Mouse (Mus musculus) MEL (cell line): ENCODE results near the gene Cdkn2d.

ENCODE experiments used
- CTCF ChIP-seq, 3 experiments: IDR thresholded peaks in 2 of 3; conservative IDR thresholded peaks in 1 of 3; 2 replicates each; pipeline ENCODE4 v1.5.1; 2011 to 2012; ENCODE audit warnings: low read length in 3 of 3, low read depth in 2 of 3, mild to moderate bottlenecking in 2 of 3, improper control_type of control experiment in 1 of 3, inconsistent platforms in 1 of 3, mixed read lengths in 1 of 3, moderate library complexity in 1 of 3; ENCODE audit not compliant: control insufficient read depth in 1 of 3, insufficient read depth in 1 of 3, poor library complexity in 1 of 3, severe bottlenecking in 1 of 3
- EP300 ChIP-seq, 2 experiments: IDR thresholded peaks; 2 replicates each; pipeline ENCODE4 v1.6.1; 2011; ENCODE audit warnings: improper control_type of control experiment in 2 of 2, low read length in 2 of 2, low read depth in 1 of 2, mild to moderate bottlenecking in 1 of 2
- MAX ChIP-seq: IDR thresholded peaks from 2 replicates; pipeline ENCODE4 v1.6.1; 2011; ENCODE audit warnings: low read length, improper control_type of control experiment
- MAZ ChIP-seq: IDR thresholded peaks from 2 replicates; pipeline ENCODE4 v1.6.1; 2012; ENCODE audit warnings: low read depth, mild to moderate bottlenecking, inconsistent platforms, low read length, improper control_type of control experiment
- POLR2A ChIP-seq, 2 experiments: IDR thresholded peaks; 2 replicates each; pipeline ENCODE4 v1.6.1; 2011 to 2012; ENCODE audit warnings: low read length in 2 of 2, mild to moderate bottlenecking in 2 of 2, control low read depth in 1 of 2, improper control_type of control experiment in 1 of 2, low read depth in 1 of 2, moderate library complexity in 1 of 2; ENCODE audit not compliant: control insufficient read depth in 1 of 2, insufficient read depth in 1 of 2, poor library complexity in 1 of 2
- POLR2AphosphoS5 ChIP-seq: IDR thresholded peaks from 2 replicates; pipeline ENCODE4 v1.6.1; 2012; ENCODE audit warnings: low read depth, borderline replicate concordance, mild to moderate bottlenecking, inconsistent platforms, low read length, moderate library complexity, mixed read lengths
- RCOR1 ChIP-seq: IDR thresholded peaks from 2 replicates; pipeline ENCODE4 v1.6.1; 2012; ENCODE audit warnings: low read depth, mild to moderate bottlenecking, inconsistent platforms, low read length, improper control_type of control experiment
- TBP ChIP-seq: IDR thresholded peaks from 2 replicates; pipeline ENCODE4 v1.8.0; 2011; ENCODE audit warnings: low read depth, low read length, improper control_type of control experiment
- ZC3H11A ChIP-seq: IDR thresholded peaks from 2 replicates; pipeline ENCODE4 v1.6.1; 2012; ENCODE audit warnings: low read depth, mild to moderate bottlenecking, inconsistent platforms, low read length, improper control_type of control experiment
- ZMIZ1 ChIP-seq: IDR thresholded peaks from 2 replicates; pipeline ENCODE4 v1.6.1; 2012; ENCODE audit warnings: low read depth, mild to moderate bottlenecking, inconsistent platforms, low read length, improper control_type of control experiment, moderate library complexity
- ZNF384 ChIP-seq: IDR thresholded peaks from 2 replicates; pipeline ENCODE4 v1.6.1; 2012; ENCODE audit warnings: low read depth, mild to moderate bottlenecking, inconsistent platforms, low read length, improper control_type of control experiment

GRCm38 (mm10) chr9:21265000-21265561 lies 26.1 kb downstream of the Cdkn2d start, which contains the start of gene Atg4d:
- TF ChIP-seq CTCF (IDR thresholded peaks at IDR 0.05 in 2 of 3, conservative IDR thresholded peaks at IDR 0.05 in 1 of 3; ENCODE audit: control insufficient read depth in 1 of 3, insufficient read depth in 1 of 3, low read depth in 2 of 3, low read length in 3 of 3, poor library complexity in 1 of 3, severe bottlenecking in 1 of 3) (no peak), ZMIZ1 (no peak), ZC3H11A (no peak), POLR2A (IDR thresholded peaks at IDR 0.05; ENCODE audit: control insufficient read depth in 1 of 2, insufficient read depth in 1 of 2, low read depth in 1 of 2, low read length in 2 of 2, poor library complexity in 1 of 2) (peak in 1 of 2 experiments; percentile 100; a peak in 2 of 4 replicates), EP300 (IDR thresholded peaks at IDR 0.05; ENCODE audit: low read depth in 1 of 2, low read length in 2 of 2) (no peak), ZNF384 (no peak), TBP (peak; percentile 97), POLR2AphosphoS5 (no peak), MAZ (no peak), MAX (no peak), RCOR1 (no peak)
